Mouse (Mus musculus): Measurements from ENCODE around the gene Tada2a. TPM values are rescaled to one million over a fixed set of nuclear protein-coding genes. Genes with fewer than 3 reads are reported as not detected.

Tada2a gene
- polyA plus RNA-seq, 1 experiment: 6.4 TPM

GRCm38 (mm10) chr11:84117431-84117830, 12.0 kb downstream of the Tada2a start:
- no peaks in the 10 kb centered on the region for H3K27me3 ChIP-seq (ENCODE audit: control insufficient read depth, insufficient read depth, low read length)
- H3K27ac ChIP-seq (ENCODE audit: control insufficient read depth, insufficient read depth, low read length): no peak overlapping the region
- H3K4me1 ChIP-seq (replicated peaks; ENCODE audit: control insufficient read depth, insufficient read depth, low read length): no peaks in the 10 kb centered on the region
- TF ChIP-seq CTCF (IDR thresholded peaks at IDR 0.05; ENCODE audit: borderline replicate concordance, control insufficient read depth, extremely low read depth, insufficient read depth, low read length, poor library complexity) (no peak), POLR2A (IDR thresholded peaks at IDR 0.05; ENCODE audit: control insufficient read depth, extremely low read depth, insufficient read depth, low read length, poor library complexity) (no peak)
- WGBS: 94% methylated on average over 4 of the region's 4 CpGs
- H3K4me3 ChIP-seq (ENCODE audit: control insufficient read depth, insufficient read depth, low read length): no peak overlapping the region
- H3K36me3 ChIP-seq (ENCODE audit: control insufficient read depth, insufficient read depth, low read length): 0 out of 2 replicates have a peak, but pooled peaks cover 11% of the 10 kb centered on the region
- DNase-seq: no peak

- H3K4me1 ChIP-seq (replicated peaks; ENCODE audit: control insufficient read depth, insufficient read depth, low read length): no peaks in the 10 kb centered on the region
- 0 out of 2 replicates have a peak, but pooled peaks cover 11% of the 10 kb centered on the region for H3K36me3 ChIP-seq (ENCODE audit: control insufficient read depth, insufficient read depth, low read length)
- TF ChIP-seq CTCF (IDR thresholded peaks at IDR 0.05; ENCODE audit: borderline replicate concordance, control insufficient read depth, extremely low read depth, insufficient read depth, low read length, poor library complexity): no peak
- no peak for TF ChIP-seq POLR2A (IDR thresholded peaks at IDR 0.05; ENCODE audit: control insufficient read depth, extremely low read depth, insufficient read depth, low read length, poor library complexity)
- H3K27ac ChIP-seq (ENCODE audit: control insufficient read depth, insufficient read depth, low read length): no peak overlapping the region
- no peaks in the 10 kb centered on the region for H3K27me3 ChIP-seq (ENCODE audit: control insufficient read depth, insufficient read depth, low read length)
- H3K4me3 ChIP-seq (ENCODE audit: control insufficient read depth, insufficient read depth, low read length): no peak overlapping the region
- 78% methylated on average over 2 of the region's 2 CpGs for WGBS
- no peak for DNase-seq
Measured at GRCm38 (mm10) chr11:84116221-84116620, 13.2 kb downstream of the Tada2a start.

- Histone ChIP-seq H3K4me1 (replicated peaks; ENCODE audit: control insufficient read depth, insufficient read depth, low read length) (no peaks in the 10 kb centered on the region), H3K4me3 (ENCODE audit: control insufficient read depth, insufficient read depth, low read length) (no peak overlapping the region), H3K36me3 (ENCODE audit: control insufficient read depth, insufficient read depth, low read length) (0 out of 2 replicates have a peak, but pooled peaks cover 9% of the 10 kb centered on the region), H3K27ac (ENCODE audit: control insufficient read depth, insufficient read depth, low read length) (no peak overlapping the region), H3K27me3 (ENCODE audit: control insufficient read depth, insufficient read depth, low read length) (no peaks in the 10 kb centered on the region)
- no peak for DNase-seq
- 99% methylated on average over 9 of the region's 9 CpGs for WGBS
- TF ChIP-seq POLR2A (IDR thresholded peaks at IDR 0.05; ENCODE audit: control insufficient read depth, extremely low read depth, insufficient read depth, low read length, poor library complexity) (no peak), CTCF (IDR thresholded peaks at IDR 0.05; ENCODE audit: borderline replicate concordance, control insufficient read depth, extremely low read depth, insufficient read depth, low read length, poor library complexity) (no peak)
Measured at GRCm38 (mm10) chr11:84115646-84116045, 13.8 kb downstream of the Tada2a start.

- no peak overlapping the region for H3K27ac ChIP-seq (ENCODE audit: control insufficient read depth, insufficient read depth, low read length)
- H3K4me1 ChIP-seq (replicated peaks; ENCODE audit: control insufficient read depth, insufficient read depth, low read length): no peaks in the 10 kb centered on the region
- H3K36me3 ChIP-seq (ENCODE audit: control insufficient read depth, insufficient read depth, low read length): 0 out of 2 replicates have a peak, but pooled peaks cover 3% of the 10 kb centered on the region
- H3K4me3 ChIP-seq (ENCODE audit: control insufficient read depth, insufficient read depth, low read length): no peak overlapping the region
- no peak for DNase-seq
- no peaks in the 10 kb centered on the region for H3K27me3 ChIP-seq (ENCODE audit: control insufficient read depth, insufficient read depth, low read length)
- 95% methylated on average over 5 of the region's 5 CpGs for WGBS
- no peak for TF ChIP-seq CTCF (IDR thresholded peaks at IDR 0.05; ENCODE audit: borderline replicate concordance, control insufficient read depth, extremely low read depth, insufficient read depth, low read length, poor library complexity)
- TF ChIP-seq POLR2A (IDR thresholded peaks at IDR 0.05; ENCODE audit: control insufficient read depth, extremely low read depth, insufficient read depth, low read length, poor library complexity): no peak
Measured at GRCm38 (mm10) chr11:84113623-84114022, 15.8 kb downstream of the Tada2a start.

- H3K4me1 ChIP-seq (replicated peaks; ENCODE audit: control insufficient read depth, insufficient read depth, low read length): no peaks in the 10 kb centered on the region
- 70% methylated on average over 2 of the region's 2 CpGs for WGBS
- no peak overlapping the region for H3K27ac ChIP-seq (ENCODE audit: control insufficient read depth, insufficient read depth, low read length)
- DNase-seq: no peak
- TF ChIP-seq POLR2A (IDR thresholded peaks at IDR 0.05; ENCODE audit: control insufficient read depth, extremely low read depth, insufficient read depth, low read length, poor library complexity) (no peak), CTCF (IDR thresholded peaks at IDR 0.05; ENCODE audit: borderline replicate concordance, control insufficient read depth, extremely low read depth, insufficient read depth, low read length, poor library complexity) (no peak)
- H3K27me3 ChIP-seq (ENCODE audit: control insufficient read depth, insufficient read depth, low read length): no peaks in the 10 kb centered on the region
- H3K4me3 ChIP-seq (ENCODE audit: control insufficient read depth, insufficient read depth, low read length): no peak overlapping the region
- H3K36me3 ChIP-seq (ENCODE audit: control insufficient read depth, insufficient read depth, low read length): no peaks in the 10 kb centered on the region; the same call in 1 of the 2 replicates
Measured at GRCm38 (mm10) chr11:84107137-84107536, 22.3 kb downstream of the Tada2a start.

GRCm38 (mm10) chr11:84104036-84104435, 25.4 kb downstream of the Tada2a start:
- H3K4me3 ChIP-seq (ENCODE audit: control insufficient read depth, insufficient read depth, low read length): no peak overlapping the region
- no peak for DNase-seq
- H3K27ac ChIP-seq (ENCODE audit: control insufficient read depth, insufficient read depth, low read length): no peak overlapping the region
- no peaks in the 10 kb centered on the region for H3K4me1 ChIP-seq (replicated peaks; ENCODE audit: control insufficient read depth, insufficient read depth, low read length)
- 95% methylated on average over 6 of the region's 6 CpGs for WGBS
- TF ChIP-seq POLR2A (IDR thresholded peaks at IDR 0.05; ENCODE audit: control insufficient read depth, extremely low read depth, insufficient read depth, low read length, poor library complexity) (no peak), CTCF (IDR thresholded peaks at IDR 0.05; ENCODE audit: borderline replicate concordance, control insufficient read depth, extremely low read depth, insufficient read depth, low read length, poor library complexity) (no peak)
- no peaks in the 10 kb centered on the region; the same call in 1 of the 2 replicates for H3K36me3 ChIP-seq (ENCODE audit: control insufficient read depth, insufficient read depth, low read length)
- no peaks in the 10 kb centered on the region for H3K27me3 ChIP-seq (ENCODE audit: control insufficient read depth, insufficient read depth, low read length)

- no peak overlapping the region for H3K4me3 ChIP-seq (ENCODE audit: control insufficient read depth, insufficient read depth, low read length)
- DNase-seq: no peak
- no peak overlapping the region for H3K27ac ChIP-seq (ENCODE audit: control insufficient read depth, insufficient read depth, low read length)
- H3K36me3 ChIP-seq (ENCODE audit: control insufficient read depth, insufficient read depth, low read length): no peaks in the 10 kb centered on the region; the same call in 1 of the 2 replicates
- no peak for TF ChIP-seq POLR2A (IDR thresholded peaks at IDR 0.05; ENCODE audit: control insufficient read depth, extremely low read depth, insufficient read depth, low read length, poor library complexity)
- no peak for TF ChIP-seq CTCF (IDR thresholded peaks at IDR 0.05; ENCODE audit: borderline replicate concordance, control insufficient read depth, extremely low read depth, insufficient read depth, low read length, poor library complexity)
- H3K4me1 ChIP-seq (replicated peaks; ENCODE audit: control insufficient read depth, insufficient read depth, low read length): no peaks in the 10 kb centered on the region
- H3K27me3 ChIP-seq (ENCODE audit: control insufficient read depth, insufficient read depth, low read length): no peaks in the 10 kb centered on the region
Measured at GRCm38 (mm10) chr11:84101182-84101581, 28.2 kb downstream of the Tada2a start.

Data from thymus, adult 2 months (tissue).